Mouse (Mus musculus): ENCODE measurements around the gene Ywhaq.

Ywhaq gene

DNA sequence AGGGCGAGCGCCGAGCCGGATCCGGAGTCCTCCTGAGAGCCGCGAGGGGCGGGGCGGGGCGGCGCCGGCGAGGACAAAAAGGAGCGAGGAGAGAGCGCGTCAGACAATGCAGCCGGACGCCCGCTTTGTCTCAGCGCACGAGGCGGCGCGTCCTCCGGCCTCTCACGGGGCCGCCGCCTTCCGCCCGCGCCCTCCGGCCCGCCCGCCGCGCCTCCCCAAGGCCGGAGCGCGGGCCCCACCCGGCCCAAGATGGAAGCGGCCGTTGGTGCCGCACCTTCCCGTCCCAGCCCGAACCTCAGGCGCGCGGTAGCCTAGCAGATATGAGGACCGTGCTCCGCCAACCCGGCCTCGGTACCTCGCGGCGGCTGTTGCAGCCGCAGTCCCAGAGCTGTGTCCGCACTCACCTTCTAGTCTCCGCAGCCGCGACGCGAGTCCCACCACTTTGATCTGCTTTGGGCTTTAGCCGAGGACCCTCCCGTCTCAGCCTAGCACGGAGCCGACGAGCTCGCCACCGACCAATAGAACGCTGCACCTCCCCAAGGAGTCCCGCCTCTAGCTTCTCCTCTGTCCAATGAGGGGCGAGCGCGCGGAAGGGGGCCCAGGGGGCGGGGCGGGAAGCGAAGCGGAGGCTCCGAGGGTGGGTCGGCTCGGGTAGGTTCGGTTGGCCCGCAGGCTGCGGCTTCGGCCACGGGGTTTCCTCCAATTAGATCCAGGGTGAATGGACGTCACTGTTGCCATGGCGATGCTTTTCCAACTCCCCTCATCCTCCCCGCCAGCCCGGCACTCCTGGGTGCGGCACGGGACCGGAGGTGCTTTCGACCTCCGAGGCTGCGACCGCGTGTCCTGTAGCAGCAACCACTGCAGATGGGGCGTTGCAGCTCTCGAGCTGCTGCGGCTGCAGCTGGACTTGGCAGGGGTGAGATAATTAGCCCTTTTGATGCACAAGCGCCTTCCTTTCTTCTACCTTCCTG, at the start of gene Ywhaq:
TSS of gene Ywhaq (minus strand) at position 538 of the 971 bp plus-strand sequence.
- DNase-seq (ENCODE audit: low spot score in 2 of 2) = peak; percentile 94 to 96

DNA sequence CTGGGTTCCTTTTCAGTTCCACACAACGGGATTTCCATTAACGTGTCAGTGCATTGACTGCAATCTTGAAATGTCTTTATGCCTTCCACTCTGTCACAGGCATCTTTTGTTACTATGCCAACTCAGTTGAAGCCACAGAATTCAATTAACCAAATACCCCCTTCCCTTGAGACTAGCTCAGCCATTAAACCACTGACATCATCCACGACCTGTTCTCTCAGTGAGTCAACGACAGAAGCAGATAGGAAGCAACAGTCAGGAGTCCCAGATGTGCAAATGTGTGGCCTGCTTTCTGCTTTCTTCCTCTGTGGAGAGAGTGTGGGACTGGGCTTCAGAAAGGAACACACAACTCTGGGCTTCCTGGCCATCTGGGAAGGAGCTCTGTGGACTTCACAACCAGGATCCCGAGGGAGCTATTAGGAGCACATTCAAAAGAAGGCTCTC, 46.0 kb upstream of the Ywhaq start:
- no peak for DNase-seq (ENCODE audit: low spot score in 2 of 2)

DNA sequence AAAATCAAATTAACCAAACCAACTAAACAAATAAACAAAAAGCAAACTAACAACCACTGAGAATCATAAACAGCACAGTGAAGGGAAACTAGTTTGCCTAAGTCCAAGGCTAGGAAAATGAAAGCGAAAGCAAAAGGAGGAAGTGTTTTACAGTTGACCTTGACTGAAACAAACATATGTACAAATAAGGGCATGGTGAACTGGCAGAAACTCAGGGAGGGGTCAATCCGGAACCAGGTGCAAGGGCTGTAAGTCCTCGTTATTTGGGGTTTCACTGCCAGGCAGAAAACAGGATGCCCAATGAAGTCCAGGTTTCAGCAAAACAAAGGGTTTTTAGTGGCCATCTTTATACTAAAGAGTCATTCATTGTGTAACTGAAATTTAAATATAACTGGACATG, 45.2 kb upstream of the Ywhaq start:
- peak in 1 of 2 experiments; percentile 18 for DNase-seq (ENCODE audit: low spot score in 2 of 2)

DNA sequence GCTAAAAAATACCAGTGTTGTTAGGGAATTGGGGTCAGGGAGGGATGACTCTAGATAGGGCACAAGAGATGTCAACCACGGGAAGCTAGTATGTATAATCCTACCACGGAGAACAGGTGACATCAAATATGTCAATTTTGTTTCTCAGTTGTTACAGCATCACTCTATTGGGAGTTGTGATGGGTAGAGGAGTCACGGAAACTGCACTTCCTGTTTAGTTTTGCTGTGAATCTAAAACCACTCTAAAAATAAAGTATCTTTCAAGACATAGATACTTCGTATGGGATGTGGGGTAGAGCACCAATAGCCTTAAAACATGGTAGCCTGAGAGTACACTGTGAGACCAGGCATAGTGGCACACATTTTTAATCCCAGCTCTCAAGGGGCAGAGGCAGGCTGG, 42.2 kb upstream of the Ywhaq start:
- DNase-seq (ENCODE audit: low spot score in 2 of 2) = no peak

DNA sequence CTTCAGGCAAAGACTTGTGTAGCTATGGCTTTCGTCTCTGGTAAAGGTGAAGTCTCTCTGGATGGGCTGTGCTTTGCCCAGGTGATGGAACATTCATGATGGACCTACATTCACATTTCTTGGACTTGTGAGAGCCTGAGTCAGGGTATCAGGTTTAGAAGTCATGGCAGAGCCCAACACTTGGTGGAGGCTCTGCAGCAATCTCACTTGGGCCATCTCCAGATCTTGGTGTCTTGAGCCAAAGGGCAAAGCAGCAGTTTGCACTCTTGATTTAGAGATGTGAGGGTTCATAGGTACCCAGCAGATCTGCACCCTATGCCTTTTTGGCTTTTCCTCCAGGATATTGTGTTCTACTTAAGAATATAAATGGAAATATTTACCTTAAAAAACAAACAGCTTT, 38.6 kb upstream of the Ywhaq start:
- DNase-seq (ENCODE audit: low spot score in 2 of 2) = no peak

DNA sequence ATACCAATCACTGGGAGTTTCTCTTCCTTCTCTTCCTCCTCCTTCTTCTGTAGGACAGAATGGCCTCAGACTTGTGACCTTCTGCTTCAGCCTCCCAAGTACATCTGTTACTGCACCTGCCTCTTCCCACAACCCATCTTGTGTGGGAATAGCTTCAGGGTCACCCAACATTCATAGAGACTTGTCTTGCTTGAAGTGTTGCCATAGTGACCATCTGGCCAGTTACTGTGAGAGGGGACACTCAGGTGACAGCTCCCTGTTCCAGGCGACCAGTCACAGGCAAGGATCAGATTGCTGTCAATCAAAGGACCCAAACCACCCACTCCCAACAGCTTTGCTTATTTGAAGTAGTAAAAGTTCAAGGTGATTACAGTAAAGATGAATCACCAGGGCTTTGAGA, 34.3 kb upstream of the Ywhaq start:
- DNase-seq (ENCODE audit: low spot score in 2 of 2) = no peak

DNA sequence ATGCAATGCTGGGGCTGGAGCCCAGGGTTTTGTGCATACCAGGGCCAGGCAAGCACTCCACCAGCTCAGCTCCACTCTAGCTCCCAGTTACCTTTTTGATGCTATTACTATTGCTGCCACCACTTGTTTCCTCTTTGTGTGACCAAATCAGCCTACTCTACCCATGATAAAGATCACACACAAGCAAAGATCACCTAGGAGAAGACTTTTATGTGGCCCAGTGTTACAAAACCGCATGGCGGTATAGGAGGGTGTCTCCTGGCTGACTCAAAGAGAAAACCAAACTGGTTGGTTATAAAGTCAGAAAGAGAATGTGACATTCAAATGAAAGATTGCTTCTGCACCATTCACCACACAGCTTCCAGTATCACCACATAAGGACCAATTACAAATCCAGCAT, 33.9 kb upstream of the Ywhaq start:
- no peak for DNase-seq (ENCODE audit: low spot score in 2 of 2)

DNA sequence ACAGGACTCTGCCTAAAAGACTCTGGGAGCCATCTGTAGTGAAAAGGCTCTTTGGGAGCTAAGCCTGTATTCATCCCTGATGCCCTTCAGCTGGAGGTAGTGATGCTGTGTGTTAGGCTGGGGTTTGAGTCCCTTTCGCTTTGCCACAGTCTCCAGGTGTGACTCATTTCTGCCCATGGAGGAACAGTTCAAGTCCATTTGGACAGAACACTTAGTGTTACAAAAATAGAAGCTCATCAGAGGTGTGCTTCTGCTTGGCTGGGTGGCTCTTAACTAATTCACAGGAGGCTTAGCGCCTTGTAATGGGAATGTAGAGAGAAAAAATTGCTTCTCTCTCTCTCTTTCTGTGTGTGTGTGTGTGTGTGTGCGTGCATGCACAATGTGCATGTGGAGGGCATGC, 26.3 kb upstream of the Ywhaq start:
- no peak for DNase-seq (ENCODE audit: low spot score in 2 of 2)

DNA sequence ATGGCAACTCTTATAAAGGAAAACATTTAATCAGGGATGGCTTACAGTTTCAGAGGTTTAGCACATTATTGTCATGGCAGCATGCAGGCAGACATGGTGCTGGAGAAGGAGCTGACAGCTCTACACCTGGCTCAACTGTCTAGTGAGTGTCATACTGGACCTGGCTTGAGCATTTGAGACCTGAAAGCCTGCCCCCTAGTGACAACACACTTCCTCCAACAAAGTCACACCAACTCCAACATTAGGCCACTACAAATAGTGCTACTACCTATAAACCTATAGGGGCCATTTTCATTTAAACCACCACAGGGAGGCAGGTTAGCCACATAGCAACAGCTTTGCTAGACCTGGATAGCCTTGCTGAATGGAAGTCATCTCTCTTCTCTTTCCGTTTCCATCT, 24.4 kb upstream of the Ywhaq start:
- DNase-seq (ENCODE audit: low spot score in 2 of 2) = no peak

DNA sequence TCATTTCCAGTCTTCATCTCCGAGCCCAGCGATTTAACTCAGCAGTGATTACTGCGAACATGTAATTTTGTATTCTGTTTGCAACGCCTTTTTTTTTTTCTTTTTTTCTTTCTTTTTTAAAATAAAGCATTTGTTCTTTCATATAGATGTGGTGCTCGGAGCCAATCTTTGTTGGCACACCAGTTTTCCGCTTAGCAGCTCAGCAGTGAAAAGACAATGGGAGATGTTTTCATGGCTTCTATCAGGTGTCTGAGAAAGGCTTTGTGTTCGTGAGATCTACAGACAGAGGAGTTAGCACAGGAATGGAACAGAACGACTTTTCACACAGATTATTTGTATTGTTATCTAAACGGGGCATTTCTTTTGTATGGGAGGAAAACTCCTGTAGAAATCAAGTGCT, 22.0 kb upstream of the Ywhaq start:
- no peak for DNase-seq (ENCODE audit: low spot score in 2 of 2)

DNA sequence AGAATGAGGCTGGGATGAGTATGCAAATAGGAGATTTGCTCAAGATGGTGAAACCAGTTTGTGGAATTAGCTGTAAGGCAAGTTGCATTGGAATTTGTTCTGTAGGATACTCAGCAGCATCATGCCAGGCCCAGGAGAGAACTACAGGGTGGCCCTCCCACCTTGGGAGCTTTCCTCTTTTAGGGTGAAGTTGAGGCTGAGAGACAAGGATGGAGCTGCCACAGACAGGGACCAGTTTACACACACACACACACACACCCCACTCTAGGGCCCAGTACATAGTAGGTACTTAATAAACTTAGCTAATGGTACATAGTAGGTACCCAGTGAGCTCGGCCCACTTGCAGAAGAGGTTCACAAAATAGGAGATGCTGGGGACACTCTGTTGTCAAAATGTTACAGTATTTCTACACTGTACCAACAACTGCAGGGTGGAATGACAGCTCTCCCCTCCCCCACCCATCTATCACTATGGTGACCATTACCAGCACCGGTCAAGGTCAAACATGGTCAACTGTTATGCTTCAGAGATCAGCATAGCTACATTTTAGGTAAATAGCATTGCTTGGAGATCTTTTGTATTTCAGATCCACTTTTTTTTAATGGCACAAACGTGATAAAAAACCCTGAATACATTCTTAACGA, 21.4 kb upstream of the Ywhaq start:
- no peak for DNase-seq (ENCODE audit: low spot score in 2 of 2)

DNA sequence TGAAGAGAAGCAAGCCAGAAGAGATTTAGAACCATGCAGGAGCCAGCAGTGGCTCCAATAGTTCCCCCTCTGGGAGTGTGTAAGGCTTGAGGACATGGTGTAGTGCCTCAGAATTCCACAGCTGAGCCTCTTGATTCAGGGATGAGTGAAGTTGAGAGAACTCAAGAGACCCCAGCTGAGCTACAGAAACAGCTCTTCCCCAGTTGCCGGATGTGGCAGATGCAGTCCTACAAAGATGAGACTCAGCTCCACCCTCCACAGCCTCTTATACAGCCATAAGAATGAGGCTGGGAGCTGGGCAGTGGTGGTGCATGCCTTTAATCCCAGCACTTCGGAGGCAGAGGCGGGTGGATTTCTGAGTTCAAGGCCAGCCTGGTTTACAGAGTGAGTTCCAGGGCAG, 20.9 kb upstream of the Ywhaq start:
- DNase-seq (ENCODE audit: low spot score in 2 of 2) = no peak

DNA sequence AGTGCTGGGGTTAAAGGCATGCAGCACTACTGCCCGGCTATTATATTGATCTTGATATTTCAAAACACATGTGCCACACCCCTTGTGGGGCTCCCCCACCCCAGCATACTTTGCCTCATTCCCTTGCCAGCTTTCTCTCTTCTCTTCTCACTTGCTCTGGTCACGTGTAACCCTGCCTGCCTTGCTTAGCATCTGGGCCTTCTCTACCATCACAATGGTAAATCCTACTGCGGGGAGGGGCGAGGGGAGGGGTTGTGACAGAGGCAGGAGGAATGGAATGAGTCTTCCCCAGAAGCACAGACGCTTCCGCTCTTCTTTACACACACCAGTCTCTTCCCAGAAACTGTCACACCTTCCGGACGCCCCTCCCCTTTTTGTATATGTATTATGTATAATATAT, 14.5 kb upstream of the Ywhaq start:
- DNase-seq (ENCODE audit: low spot score in 2 of 2) = no peak

DNA sequence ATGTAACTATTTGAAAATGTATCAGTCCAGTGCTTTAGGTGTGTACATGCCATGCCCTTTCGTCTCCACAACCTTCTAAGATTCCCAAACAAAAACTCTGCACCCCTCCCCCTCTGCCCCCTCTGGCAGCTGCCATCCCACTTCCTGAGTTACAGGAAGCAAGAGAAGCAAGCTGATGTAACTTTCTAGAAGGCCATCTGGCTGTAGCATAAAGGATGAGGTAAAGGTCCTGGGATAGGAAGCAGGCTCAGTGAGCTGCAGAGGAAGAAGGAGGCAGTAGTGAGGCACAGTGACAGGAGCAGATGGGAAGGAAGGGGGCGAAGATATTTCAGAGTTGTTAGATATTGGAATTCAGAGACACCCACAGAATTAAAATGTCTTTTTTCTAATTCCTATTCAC, 13.6 kb upstream of the Ywhaq start:
- DNase-seq (ENCODE audit: low spot score in 2 of 2) = no peak

DNA sequence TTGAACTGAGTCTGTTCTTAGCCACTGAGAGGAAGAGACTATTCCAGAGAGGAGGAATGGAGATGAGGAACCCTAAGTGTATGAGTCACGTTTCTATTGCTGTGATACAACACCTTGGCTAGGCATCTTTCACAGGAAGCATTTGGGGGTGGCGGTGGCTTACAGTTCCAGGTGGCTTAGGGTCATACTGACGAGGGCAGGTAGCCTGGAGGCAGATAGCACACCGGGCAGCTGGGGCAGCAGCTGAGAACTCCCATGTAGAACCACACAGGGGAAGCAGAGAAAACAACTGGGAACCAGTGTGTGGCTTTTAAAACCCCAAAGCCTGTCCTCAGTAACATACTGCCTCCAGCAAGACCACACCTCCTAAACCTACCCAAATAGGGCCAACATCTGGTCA, 12.7 kb upstream of the Ywhaq start:
- DNase-seq (ENCODE audit: low spot score in 2 of 2) = no peak

DNA sequence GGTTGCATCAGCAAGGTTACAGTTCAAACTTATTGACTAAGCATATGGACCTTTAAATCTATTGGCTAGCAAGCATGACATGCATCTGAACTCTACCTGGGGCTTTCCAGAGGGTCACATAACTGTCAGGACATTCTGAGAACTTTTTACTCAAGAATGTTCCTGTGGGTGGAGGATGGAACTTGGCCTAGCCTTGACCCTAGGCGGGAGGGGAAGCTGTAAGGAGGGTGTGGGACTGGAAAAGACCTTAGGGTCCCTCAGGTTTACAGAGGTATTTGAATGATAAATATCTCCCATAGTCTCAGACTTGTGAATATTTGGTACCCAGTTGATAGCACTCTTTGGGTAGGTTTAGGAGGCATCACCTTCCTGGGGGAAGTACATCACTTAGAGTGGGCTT, 11.6 kb upstream of the Ywhaq start:
- DNase-seq (ENCODE audit: low spot score in 2 of 2) = no peak

DNA sequence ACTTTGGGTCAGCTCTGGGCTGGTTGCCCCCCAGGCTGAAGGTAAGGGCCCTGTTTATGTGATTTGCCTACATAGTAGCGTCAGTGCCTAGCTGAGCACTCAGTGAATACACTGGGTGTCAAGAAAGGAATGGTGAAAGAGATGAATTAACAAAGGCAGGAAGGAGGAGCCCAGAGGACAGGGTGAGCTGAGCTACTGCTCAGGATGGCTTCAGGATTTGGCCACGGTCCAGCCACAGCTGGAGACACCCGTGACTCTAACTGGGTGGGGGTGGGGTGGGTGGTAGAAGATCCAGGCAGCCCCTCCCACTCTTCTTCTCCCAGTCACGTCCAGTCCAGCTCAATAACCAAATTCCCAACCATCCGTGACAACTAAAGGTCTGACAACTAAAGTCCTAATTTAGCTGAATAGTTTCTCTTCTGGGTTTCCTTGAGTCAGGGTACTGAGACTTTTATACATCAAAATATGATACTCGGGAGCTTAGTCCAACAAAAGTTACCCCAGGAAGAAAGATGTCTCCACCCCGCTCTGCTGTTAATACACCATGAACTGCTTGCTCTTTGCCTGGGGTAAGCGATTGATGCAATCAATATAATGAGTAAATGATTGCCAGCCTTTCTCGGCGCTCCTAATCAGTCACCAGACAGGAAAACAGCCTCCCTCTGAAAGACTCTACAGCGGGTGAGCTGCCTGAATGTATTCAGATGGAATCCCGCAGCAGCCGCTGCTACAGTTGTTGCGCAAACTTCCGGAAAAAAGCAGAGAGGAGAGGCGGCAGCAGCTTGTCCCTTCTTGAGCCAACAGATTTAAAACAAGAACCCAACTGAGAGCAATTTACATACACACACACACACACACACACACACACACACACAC, 8.9 kb upstream of the Ywhaq start:
- DNase-seq (ENCODE audit: low spot score in 2 of 2) = no peak

DNA sequence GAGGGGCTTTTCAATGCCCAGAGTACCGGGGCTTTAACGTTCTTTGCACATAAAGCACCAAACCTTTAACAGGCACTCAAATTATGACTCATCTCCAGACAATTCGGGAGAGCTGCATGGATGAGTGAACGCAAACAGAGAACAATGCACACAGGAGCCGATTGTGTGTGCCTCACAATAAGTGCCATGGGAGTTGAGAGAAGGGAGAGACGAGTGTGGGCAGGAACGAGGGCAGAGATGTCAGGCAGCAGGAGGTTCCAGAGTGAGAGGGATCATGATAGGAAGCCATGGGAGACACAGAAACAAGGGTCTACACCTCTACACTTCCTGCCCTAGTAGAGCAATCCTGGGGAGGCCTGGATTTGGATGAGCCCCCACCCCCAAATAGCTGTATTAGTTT, 7.2 kb upstream of the Ywhaq start:
- no peak for DNase-seq (ENCODE audit: low spot score in 2 of 2)

DNA sequence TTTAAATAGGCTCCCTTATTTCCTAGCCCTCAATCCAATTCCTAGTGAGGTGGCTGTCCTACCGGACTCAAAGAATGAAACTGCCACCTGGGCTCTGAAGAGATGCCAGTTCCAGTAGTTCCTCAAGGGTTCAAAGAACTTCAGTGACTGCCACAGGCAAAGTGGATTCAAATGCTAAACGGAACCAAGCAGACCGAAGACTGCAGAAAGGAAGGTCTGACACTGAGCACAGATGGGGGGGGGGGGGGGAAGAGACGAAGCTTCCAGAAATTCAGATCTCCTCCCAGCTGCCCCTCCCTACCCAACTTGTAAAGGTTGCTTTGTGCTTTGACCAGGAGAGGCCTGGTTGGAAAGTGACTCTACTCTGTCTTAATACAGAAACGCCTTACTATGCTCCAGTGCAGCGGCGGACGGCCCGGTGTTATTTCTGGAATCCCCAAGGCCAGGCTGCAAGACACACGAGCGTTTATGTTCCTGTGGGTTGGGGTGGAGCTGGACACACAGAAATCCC, 1.2 kb upstream of the Ywhaq start:
- DNase-seq (ENCODE audit: low spot score in 2 of 2) = no peak

DNA sequence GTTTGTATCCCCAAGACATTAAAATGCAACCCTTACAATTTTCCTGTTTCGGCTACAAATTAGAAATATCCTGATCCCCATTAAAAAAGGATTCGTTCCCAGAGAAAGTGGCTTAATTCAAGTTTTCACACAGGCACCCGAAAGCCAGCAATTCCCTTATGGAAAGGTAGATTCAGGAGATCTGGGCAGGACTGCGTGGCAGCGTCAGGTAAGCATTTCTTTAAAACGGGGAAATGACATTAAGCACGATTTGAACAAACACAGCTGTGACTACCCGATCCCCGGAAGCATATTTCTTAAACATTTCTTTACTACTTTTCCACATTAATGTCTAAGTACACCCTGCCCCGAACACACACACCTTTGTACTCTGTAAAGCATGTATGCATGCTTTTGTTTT, 646 bp upstream of the Ywhaq start:
- DNase-seq (ENCODE audit: low spot score in 2 of 2) = no peak

DNA sequence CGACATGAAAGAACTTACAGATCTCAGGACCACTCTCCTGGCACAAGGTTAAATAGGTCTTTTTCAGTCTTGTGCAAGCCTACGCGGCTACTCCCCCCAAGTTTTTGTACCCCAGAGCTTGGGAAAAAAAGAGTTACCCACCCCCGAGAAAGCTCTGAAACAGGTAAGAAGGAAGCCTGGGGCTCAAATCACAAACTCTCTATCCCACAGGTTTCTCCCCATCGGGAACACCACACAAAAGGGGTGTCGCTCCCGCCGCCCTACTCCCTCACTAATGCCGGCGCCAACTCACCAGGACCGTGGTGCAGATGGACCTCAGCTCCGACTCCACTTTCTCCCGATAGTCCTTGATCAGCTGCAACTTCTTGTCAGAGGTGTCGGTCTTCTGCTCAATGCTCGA, 931 bp downstream of the Ywhaq start:
- peak in 1 of 2 experiments; percentile 64 for DNase-seq (ENCODE audit: low spot score in 2 of 2)

DNA sequence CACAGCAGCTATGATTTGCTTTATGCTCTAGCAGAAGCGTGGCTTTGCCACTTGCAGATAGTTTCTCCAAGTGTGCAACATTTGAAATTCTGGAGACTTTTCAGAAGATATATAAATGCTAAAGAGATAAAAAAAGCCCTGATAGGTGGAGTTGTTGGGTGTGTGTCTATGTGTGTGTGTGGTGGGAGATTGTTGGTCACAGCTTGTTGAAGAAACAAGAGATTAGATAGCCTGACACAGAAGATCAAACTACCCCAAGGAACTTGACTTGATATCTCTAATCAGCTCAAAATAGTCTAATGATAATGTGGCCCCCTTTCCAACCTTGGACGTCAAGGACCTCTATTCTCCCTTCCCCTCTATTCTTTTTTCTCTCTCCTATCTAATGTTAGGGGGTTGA, 6.8 kb downstream of the Ywhaq start:
- no peak for DNase-seq (ENCODE audit: low spot score in 2 of 2)
